Mouse (Mus musculus): ENCODE data around the gene Smtnl2. TPM values are rescaled to one million over a fixed set of nuclear protein-coding genes. Genes with fewer than 3 reads are reported as not detected.
A peak's percentile ranks its signal among the peaks of the same experiment; 100 is the strongest.
"Not testable (repeated sequence)": the region's sequence is repeated elsewhere in the genome, so short reads cannot be mapped to it uniquely, and the experiment has no call there.

Smtnl2 gene
- polyA plus RNA-seq, 1 experiment, result 20.3 TPM

DNA sequence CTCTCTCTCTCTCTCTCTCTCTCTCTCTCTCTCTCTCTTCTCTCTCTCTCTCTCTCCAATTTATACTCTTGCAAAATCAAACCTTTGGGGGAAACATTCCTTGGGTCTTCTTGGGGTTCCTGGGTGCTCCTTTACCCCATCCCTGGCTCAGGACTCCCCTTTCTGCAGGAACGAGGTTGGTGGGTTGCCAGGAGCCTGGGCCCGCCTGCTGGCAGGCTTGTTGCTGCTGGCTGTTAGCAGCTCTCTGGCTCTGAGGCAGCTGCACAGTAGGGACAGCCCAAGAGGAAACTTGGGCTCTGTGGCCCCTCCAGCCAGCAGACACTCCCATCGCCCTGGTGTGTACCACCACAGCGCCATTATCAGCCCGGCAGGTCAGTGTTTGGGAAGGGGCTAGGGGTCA, 24.8 kb upstream of the Smtnl2 start:
- peak overlapping the region; percentile 52; the same call in 1 of the 2 replicates for H3K27ac ChIP-seq (ENCODE audit: insufficient read depth, low read depth, low read length)
- DNase-seq, result peak; percentile 63
- H3K27me3 ChIP-seq (replicated peaks; ENCODE audit: control insufficient read depth, insufficient read depth, low read length), result no peaks in the 10 kb centered on the region
- no peak overlapping the region for H3K4me3 ChIP-seq (ENCODE audit: insufficient read depth, low read depth, low read length)
- no peaks in the 10 kb centered on the region for H3K36me3 ChIP-seq (ENCODE audit: control insufficient read depth, insufficient read depth, low read length)
- whole genome bisulfite sequencing, result 54% methylated on average over 5 of the region's 5 CpGs
- H3K4me1 ChIP-seq (ENCODE audit: control insufficient read depth, insufficient read depth, low read length), result peaks cover 21% of the 10 kb centered on the region
- no peak for TF ChIP-seq CTCF (conservative IDR thresholded peaks at IDR 0.05; ENCODE audit: insufficient read depth, insufficient read length, low read depth, low read length)
- no peak for TF ChIP-seq POLR2A (IDR thresholded peaks at IDR 0.05; ENCODE audit: low read depth, low read length)

DNA sequence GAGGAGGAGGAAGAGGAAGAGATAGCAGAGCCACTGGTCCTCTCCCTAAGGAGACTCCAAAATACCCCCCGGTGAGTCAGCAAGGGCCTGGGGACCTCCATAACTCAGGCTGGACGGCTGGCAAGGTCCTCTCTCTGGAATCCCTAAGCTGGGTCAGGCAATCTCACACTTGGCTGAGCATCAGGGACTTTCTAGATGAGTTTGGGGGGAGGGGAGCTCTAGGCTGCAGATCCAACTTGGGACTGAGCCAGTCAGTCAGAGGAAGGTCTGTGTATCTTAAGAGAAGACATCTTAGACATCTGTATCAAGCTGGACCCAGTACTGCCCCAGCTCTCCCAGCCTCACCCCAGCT, 24.2 kb upstream of the Smtnl2 start:
- peak; percentile 91 for DNase-seq
- TF ChIP-seq CTCF (conservative IDR thresholded peaks at IDR 0.05; ENCODE audit: insufficient read depth, insufficient read length, low read depth, low read length) (0 out of 2 replicates have a peak, but pooled peaks have one; percentile 8), POLR2A (IDR thresholded peaks at IDR 0.05; ENCODE audit: low read depth, low read length) (no peak)
- H3K36me3 ChIP-seq (ENCODE audit: control insufficient read depth, insufficient read depth, low read length), result no peaks in the 10 kb centered on the region
- peaks cover 21% of the 10 kb centered on the region for H3K4me1 ChIP-seq (ENCODE audit: control insufficient read depth, insufficient read depth, low read length)
- H3K27ac ChIP-seq (ENCODE audit: insufficient read depth, low read depth, low read length), result peak overlapping the region; percentile 52
- 6% methylated on average over 2 of the region's 2 CpGs for WGBS
- H3K4me3 ChIP-seq (ENCODE audit: insufficient read depth, low read depth, low read length), result peak overlapping the region; percentile 9
- no peaks in the 10 kb centered on the region for H3K27me3 ChIP-seq (replicated peaks; ENCODE audit: control insufficient read depth, insufficient read depth, low read length)

DNA sequence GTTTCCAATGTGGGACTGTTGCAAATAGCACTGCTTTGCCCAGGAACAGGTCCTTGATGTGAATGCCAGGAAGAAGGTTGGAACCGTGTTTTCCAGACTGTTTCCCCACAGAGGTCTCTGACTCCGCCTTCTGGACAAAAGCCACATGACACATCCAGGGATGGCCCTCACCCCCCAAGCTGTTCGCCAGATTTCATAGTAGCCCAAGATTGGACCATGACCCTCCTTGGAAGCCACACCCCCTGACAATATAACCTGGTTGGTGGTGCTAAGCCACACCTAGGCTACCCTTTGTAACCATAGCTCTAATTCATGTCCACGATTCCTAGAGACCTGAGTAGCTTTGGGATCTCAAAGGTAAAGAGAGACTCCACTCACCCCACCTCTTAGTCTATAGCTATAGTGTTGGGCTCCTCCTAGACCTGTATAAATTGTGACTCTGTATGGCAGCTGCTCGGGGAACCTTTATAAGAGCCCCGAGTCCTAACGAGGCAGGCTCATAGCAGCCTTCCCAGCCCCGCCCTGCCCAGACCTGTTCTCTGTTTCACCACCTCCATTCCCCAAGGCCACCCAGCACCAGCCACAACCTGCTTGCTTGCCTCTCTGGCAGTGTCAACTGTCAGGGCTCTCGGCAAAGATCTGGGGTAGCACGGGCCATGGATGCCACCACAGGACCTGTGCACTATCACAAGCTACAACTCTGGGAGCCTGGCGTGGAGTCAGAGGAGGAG, 23.6 kb upstream of the Smtnl2 start, which contains the start of gene Ggt6:
TSS of gene Ggt6 (plus strand) at position 564 of the 731 bp plus-strand sequence.
- Histone ChIP-seq H3K4me3 (ENCODE audit: insufficient read depth, low read depth, low read length) (peak within 1 kb of the TSS; percentile 9), H3K36me3 (ENCODE audit: control insufficient read depth, insufficient read depth, low read length) (no peaks in the 10 kb centered on the region), H3K27me3 (replicated peaks; ENCODE audit: control insufficient read depth, insufficient read depth, low read length) (no peaks in the 10 kb centered on the region), H3K4me1 (ENCODE audit: control insufficient read depth, insufficient read depth, low read length) (peaks cover 21% of the 10 kb centered on the region), H3K27ac (ENCODE audit: insufficient read depth, low read depth, low read length) (peak within 1 kb of the TSS; percentile 52)
- peak; percentile 95 for DNase-seq
- TF ChIP-seq CTCF (conservative IDR thresholded peaks at IDR 0.05; ENCODE audit: insufficient read depth, insufficient read length, low read depth, low read length) (no peak), POLR2A (IDR thresholded peaks at IDR 0.05; ENCODE audit: low read depth, low read length) (no peak)
- 38% methylated on average over 11 of the region's 11 CpGs for WGBS

DNA sequence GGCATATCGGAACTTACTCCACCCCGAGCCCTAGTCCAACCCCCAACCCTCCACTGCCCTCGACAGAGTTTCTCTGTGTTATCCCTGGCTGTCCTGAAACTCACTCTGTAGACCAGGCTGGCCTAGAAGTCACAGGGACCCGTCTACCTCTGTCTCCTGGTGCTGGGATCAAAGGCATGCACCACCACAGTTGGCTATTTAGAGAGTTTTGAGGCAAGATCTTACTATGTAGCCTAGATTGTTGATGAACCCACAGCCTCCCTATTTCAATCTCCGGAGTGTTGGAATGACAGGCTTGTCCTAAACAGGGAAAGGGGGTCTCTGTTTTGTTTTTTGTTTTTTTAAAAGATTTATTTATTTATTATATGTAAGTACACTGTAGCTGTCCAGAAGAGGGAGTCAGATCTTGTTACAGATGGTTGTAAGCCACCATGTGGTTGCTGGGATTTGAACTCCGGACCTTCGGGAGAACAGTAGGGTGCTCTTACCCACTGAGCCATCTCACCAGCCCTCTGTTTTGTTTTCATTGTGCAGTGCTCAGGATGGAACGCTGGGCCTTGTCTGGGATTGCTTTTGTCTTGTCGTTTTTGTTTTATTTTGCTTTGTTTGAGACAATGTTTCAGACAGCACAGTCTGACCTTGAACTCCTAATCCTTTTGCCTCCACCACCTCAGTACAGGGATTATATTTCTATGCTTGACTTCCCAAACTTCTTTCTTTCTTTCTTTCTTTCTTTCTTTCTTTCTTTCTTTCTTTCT, 19.0 kb upstream of the Smtnl2 start:
- 72% methylated on average over 9 of the region's 9 CpGs for WGBS
- not testable (repeated sequence) for H3K4me1 ChIP-seq (ENCODE audit: control insufficient read depth, insufficient read depth, low read length); DNase-seq; H3K27me3 ChIP-seq (replicated peaks; ENCODE audit: control insufficient read depth, insufficient read depth, low read length); H3K36me3 ChIP-seq (ENCODE audit: control insufficient read depth, insufficient read depth, low read length); H3K4me3 ChIP-seq (ENCODE audit: insufficient read depth, low read depth, low read length); H3K27ac ChIP-seq (ENCODE audit: insufficient read depth, low read depth, low read length)

DNA sequence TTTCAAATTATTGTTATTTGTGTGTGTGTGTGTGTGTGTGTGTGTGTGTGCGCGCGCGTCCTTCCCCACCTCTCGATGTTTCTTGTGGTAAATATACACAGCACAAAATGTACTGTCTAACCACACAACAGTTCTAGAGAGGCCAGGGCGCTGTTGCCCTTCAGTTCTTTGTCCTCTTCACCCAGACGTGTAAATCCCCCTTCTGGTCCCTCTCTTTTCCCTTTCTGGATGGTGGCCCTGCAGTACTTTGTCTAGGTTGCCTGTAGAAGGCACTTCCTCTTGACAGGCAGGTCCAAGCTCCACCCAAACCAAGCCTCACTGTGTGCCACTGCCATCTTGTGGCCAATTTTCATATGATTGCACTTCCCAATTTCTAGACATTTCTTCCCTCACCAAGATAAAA, 17.8 kb upstream of the Smtnl2 start:
- 54% methylated on average over 7 of the region's 7 CpGs for WGBS
- Histone ChIP-seq H3K4me1 (ENCODE audit: control insufficient read depth, insufficient read depth, low read length) (no peaks in the 10 kb centered on the region), H3K4me3 (ENCODE audit: insufficient read depth, low read depth, low read length) (peak overlapping the region; percentile 19; the same call in 1 of the 2 replicates), H3K36me3 (ENCODE audit: control insufficient read depth, insufficient read depth, low read length) (no peaks in the 10 kb centered on the region), H3K27me3 (replicated peaks; ENCODE audit: control insufficient read depth, insufficient read depth, low read length) (no peaks in the 10 kb centered on the region), H3K27ac (ENCODE audit: insufficient read depth, low read depth, low read length) (no peak overlapping the region)
- TF ChIP-seq CTCF (conservative IDR thresholded peaks at IDR 0.05; ENCODE audit: insufficient read depth, insufficient read length, low read depth, low read length), result peak; percentile 92
- no peak for TF ChIP-seq POLR2A (IDR thresholded peaks at IDR 0.05; ENCODE audit: low read depth, low read length)
- DNase-seq, result peak; percentile 89

DNA sequence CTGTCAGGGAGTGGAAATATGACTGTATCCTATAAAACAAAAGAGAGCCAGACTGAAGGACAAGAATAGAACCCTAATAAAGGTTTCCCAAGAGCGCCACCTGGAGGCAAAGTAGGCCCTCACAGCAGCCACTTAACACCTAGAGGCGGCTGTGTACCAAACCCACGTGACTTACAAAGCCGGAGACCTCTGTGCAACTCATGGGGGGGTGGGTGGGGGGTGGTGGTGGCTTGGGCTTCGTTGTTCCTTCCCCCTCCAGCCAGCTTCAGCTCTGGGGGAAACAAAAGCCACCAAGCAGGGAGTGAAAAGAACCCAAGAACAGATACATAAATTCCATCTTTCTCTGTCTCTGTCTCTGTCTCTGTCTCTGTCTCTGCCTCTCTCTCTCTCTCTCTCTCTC, 17.2 kb upstream of the Smtnl2 start:
- H3K4me3 ChIP-seq (ENCODE audit: insufficient read depth, low read depth, low read length), result no peak overlapping the region
- DNase-seq, result peak; percentile 92
- H3K27me3 ChIP-seq (replicated peaks; ENCODE audit: control insufficient read depth, insufficient read depth, low read length), result no peaks in the 10 kb centered on the region
- no peak for TF ChIP-seq POLR2A (IDR thresholded peaks at IDR 0.05; ENCODE audit: low read depth, low read length)
- TF ChIP-seq CTCF (conservative IDR thresholded peaks at IDR 0.05; ENCODE audit: insufficient read depth, insufficient read length, low read depth, low read length), result peak; percentile 76
- H3K4me1 ChIP-seq (ENCODE audit: control insufficient read depth, insufficient read depth, low read length), result no peaks in the 10 kb centered on the region
- 3% methylated on average over 5 of the region's 5 CpGs for WGBS
- H3K36me3 ChIP-seq (ENCODE audit: control insufficient read depth, insufficient read depth, low read length), result no peaks in the 10 kb centered on the region
- H3K27ac ChIP-seq (ENCODE audit: insufficient read depth, low read depth, low read length), result no peak overlapping the region

DNA sequence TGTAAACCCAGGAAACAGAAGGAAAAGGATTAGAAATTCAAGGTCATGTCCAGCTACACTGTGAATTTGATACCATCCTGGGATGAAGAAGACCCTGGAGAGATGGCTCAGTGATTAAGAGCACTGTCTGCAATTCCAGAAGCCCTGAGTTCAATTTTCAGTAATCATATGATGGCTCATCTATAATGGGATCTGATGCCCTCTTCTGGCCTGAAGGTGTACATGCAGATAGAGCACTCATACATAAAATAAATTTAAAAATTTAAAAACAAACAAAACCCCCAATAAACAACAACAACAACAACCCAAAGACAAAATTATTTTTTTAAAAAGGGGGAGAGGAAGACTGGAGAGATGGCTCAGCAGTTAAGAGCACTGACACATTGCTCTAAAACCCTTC, 15.4 kb upstream of the Smtnl2 start:
- no peak for DNase-seq
- TF ChIP-seq CTCF (conservative IDR thresholded peaks at IDR 0.05; ENCODE audit: insufficient read depth, insufficient read length, low read depth, low read length) (0 out of 2 replicates have a peak, but pooled peaks have one; percentile 7), POLR2A (IDR thresholded peaks at IDR 0.05; ENCODE audit: low read depth, low read length) (no peak)
- Histone ChIP-seq H3K27me3 (replicated peaks; ENCODE audit: control insufficient read depth, insufficient read depth, low read length) (no peaks in the 10 kb centered on the region), H3K4me3 (ENCODE audit: insufficient read depth, low read depth, low read length) (no peak overlapping the region), H3K4me1 (ENCODE audit: control insufficient read depth, insufficient read depth, low read length) (no peaks in the 10 kb centered on the region), H3K36me3 (ENCODE audit: control insufficient read depth, insufficient read depth, low read length) (no peaks in the 10 kb centered on the region), H3K27ac (ENCODE audit: insufficient read depth, low read depth, low read length) (no peak overlapping the region)
